Mouse (Mus musculus) bone marrow, adult 2 months (tissue): ENCODE measurements around the gene Rspo4. TPM values are rescaled to one million over a fixed set of nuclear protein-coding genes. Genes with fewer than 3 reads are reported as not detected.

Experiments used
- H3K27ac ChIP-seq: fragments of 200-500 bp; 2 replicates; pipeline ENCODE4 v1.5.1; 2012; ENCODE audit warnings: low read depth, mild to moderate bottlenecking, control low read depth, inconsistent platforms, low read length; ENCODE audit not compliant: control insufficient read depth, poor library complexity, insufficient read depth
- H3K4me1 ChIP-seq: fragments of 200-500 bp; 2 replicates; pipeline ENCODE4 v1.6.1; 2011; ENCODE audit warnings: low read length; ENCODE audit not compliant: control insufficient read depth, insufficient read depth
- H3K4me3 ChIP-seq: fragments of 200-500 bp; replicated peaks from 2 replicates; pipeline ENCODE3; 2011; ENCODE audit warnings: mild to moderate bottlenecking, low read depth, low read length, control low read depth; ENCODE audit not compliant: control insufficient read depth
- CTCF ChIP-seq: fragments of 200-500 bp; IDR thresholded peaks from 2 replicates; pipeline ENCODE4 v1.5.1; 2011; ENCODE audit warnings: low read length, control low read depth; ENCODE audit not compliant: control insufficient read depth, insufficient read depth
- POLR2A ChIP-seq: fragments of 200-500 bp; IDR thresholded peaks from 2 replicates; pipeline ENCODE4 v1.6.1; 2011; ENCODE audit warnings: low read depth, mild to moderate bottlenecking, control low read depth, low read length, borderline replicate concordance; ENCODE audit not compliant: control insufficient read depth
- whole genome bisulfite sequencing: fragments of 180-500 bp; shearing (Covaris S2); methylation state at CpG from one replicate; pipeline ENCODE4 v1.1.7; 2018; 5-methylcytosine and 5-hydroxymethylcytosine counted together
- polyA plus RNA-seq: library from polyadenylated mRNA; stranded (reverse); fragments of >200 nt; gene quantifications from 2 replicates; pipeline ENCODE4 v1.2.4, GENCODE M21; 2011; ENCODE audit warnings: low replicate concordance; ENCODE audit not compliant: missing spikeins, insufficient read depth, insufficient read length

Gene Rspo4
- polyA plus RNA-seq, 1 experiment, result not detected

- H3K27ac ChIP-seq, result no peak overlapping the region
- no peak for TF ChIP-seq CTCF
- TF ChIP-seq POLR2A, result no peak
- no peak overlapping the region for H3K4me3 ChIP-seq
- WGBS, result 37% methylated on average over 2 of the region's 2 CpGs
- peaks cover 2% of the 10 kb centered on the region; the same call in 1 of the 2 replicates for H3K4me1 ChIP-seq
These were observed 72.4 kb downstream of the Rspo4 start for GRCm38 (mm10) chr2:151915111-151915510.

GRCm38 (mm10) chr2:151916061-151916831 lies 73.5 kb downstream of the Rspo4 start:
- TF ChIP-seq POLR2A, result no peak
- no peak for TF ChIP-seq CTCF
- no peak overlapping the region for H3K27ac ChIP-seq
- WGBS, result 77% methylated on average over 13 of the region's 13 CpGs
- no peak overlapping the region for H3K4me3 ChIP-seq
- no peaks in the 10 kb centered on the region for H3K4me1 ChIP-seq

- WGBS, result 71% methylated on average over 9 of the region's 9 CpGs
- TF ChIP-seq CTCF, result no peak
- no peak for TF ChIP-seq POLR2A
- Histone ChIP-seq H3K4me1 (no peaks in the 10 kb centered on the region), H3K4me3 (no peak overlapping the region), H3K27ac (no peak overlapping the region)
These were observed 76.4 kb downstream of the Rspo4 start for GRCm38 (mm10) chr2:151919140-151919539.

DNA sequence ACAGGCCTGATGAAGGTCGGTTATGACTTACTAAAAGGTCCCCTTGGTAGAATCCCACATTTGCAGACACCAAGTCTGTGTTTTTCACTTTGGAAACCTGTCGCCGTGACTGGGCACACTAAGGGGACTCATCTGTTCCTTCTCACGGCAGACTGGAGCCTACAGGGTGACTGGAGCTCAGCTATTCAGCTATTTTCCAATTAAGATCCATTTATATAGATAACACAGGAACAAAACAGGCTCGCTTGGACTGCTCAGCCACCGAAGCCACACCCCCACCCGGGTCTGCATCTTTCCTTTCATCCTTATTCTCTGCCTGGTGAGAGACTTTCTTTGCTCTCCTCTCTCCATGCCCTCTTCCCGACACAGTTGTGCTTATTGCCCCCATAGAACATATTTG lies 78.3 kb downstream of the Rspo4 start:
- 71% methylated on average over 8 of the region's 8 CpGs for WGBS
- H3K4me1 ChIP-seq, result no peaks in the 10 kb centered on the region
- TF ChIP-seq CTCF (no peak), POLR2A (no peak)
- no peak overlapping the region for H3K27ac ChIP-seq
- no peak overlapping the region for H3K4me3 ChIP-seq

DNA sequence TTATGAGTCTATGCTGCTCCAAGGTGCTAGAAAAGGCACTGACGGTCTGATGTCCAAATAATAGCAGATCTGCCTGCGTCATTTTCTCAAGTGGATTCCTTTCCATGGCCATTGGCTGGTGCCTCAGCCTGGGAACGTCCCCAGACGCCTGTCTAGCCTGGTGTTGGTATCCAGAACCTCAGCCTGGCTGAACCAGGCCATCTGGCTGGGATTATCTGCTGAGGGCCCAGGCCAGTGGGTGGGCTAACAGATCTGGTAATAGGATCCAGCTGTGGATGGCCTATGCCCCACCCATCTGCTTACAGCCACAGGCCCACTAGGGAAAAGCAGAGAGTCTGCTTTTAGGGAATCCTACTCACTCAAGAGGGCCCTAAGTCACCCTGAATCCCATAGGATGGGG lies 78.9 kb downstream of the Rspo4 start:
- TF ChIP-seq CTCF (no peak), POLR2A (no peak)
- no peak overlapping the region for H3K4me3 ChIP-seq
- 78% methylated on average over 4 of the region's 4 CpGs for WGBS
- no peak overlapping the region for H3K27ac ChIP-seq
- H3K4me1 ChIP-seq, result no peaks in the 10 kb centered on the region

Other genes starting within 250 kb of the Rspo4 start
- gene Snph, start 210.3 kb upstream of the Rspo4 start, polyA plus RNA-seq, result 0.42 TPM in 1 of 2 replicates, not detected in the other
- gene Rad21l, start 174.4 kb upstream of the Rspo4 start, polyA plus RNA-seq, result not detected in 2 replicates
- gene Tmem74b, start 140.9 kb upstream of the Rspo4 start, polyA plus RNA-seq, result not detected in 2 replicates
- 31.9 and 38.6 TPM in 2 replicates for gene Psmf1, start 98.7 kb upstream of the Rspo4 start, polyA plus RNA-seq
- 1.5 and 2.1 TPM in 2 replicates for gene Angpt4, start 68.3 kb downstream of the Rspo4 start, polyA plus RNA-seq
- 3.0 and 13.0 TPM in 2 replicates for gene Fam110a, start 137.3 kb downstream of the Rspo4 start, polyA plus RNA-seq
- gene Slc52a3, start 153.6 kb downstream of the Rspo4 start, polyA plus RNA-seq, result 0.77 and 2.6 TPM in 2 replicates
- gene Scrt2, start 238.6 kb downstream of the Rspo4 start, polyA plus RNA-seq, result not detected in 2 replicates